Mouse (Mus musculus) kidney, embryonic 14.5 days (tissue): Measurements from ENCODE around the gene Tm4sf1. TPM values are rescaled to one million over a fixed set of nuclear protein-coding genes. Genes with fewer than 3 reads are reported as not detected.

Experiments
- ATAC-seq: fragments of 200-750 bp; cut with Nextera tagmentation; 2 replicates; pipeline ENCODE4 v1.8.0; 2017; ENCODE audit warnings: moderate number of reproducible peaks, mild to moderate bottlenecking, moderate TSS enrichment, moderate library complexity; ENCODE audit not compliant: low FRiP score, low TSS enrichment
- H3K27ac ChIP-seq: fragments of 300-500 bp; sonication (generic); 2 replicates; pipeline ENCODE4 v1.5.1; 2014; ENCODE audit warnings: low read depth, mild to moderate bottlenecking, low read length, moderate library complexity, mixed read lengths
- H3K27me3 ChIP-seq: fragments of 300-500 bp; sonication (generic); 2 replicates; pipeline ENCODE4 v1.6.1; 2014; ENCODE audit warnings: mild to moderate bottlenecking, low read length; ENCODE audit not compliant: control insufficient read depth, insufficient read depth
- H3K36me3 ChIP-seq: fragments of 300-500 bp; sonication (generic); 2 replicates; pipeline ENCODE4 v1.6.1; 2014; ENCODE audit warnings: low read length, mixed read lengths; ENCODE audit not compliant: control insufficient read depth, insufficient read depth
- H3K4me1 ChIP-seq: fragments of 300-500 bp; sonication (generic); 2 replicates; pipeline ENCODE4 v1.6.1; 2014; ENCODE audit warnings: low read length, mixed read lengths; ENCODE audit not compliant: control insufficient read depth, insufficient read depth
- H3K4me2 ChIP-seq: fragments of 300-500 bp; sonication (generic); replicated peaks from 2 replicates; pipeline ENCODE4 v1.6.1; 2014; ENCODE audit warnings: low read depth, mild to moderate bottlenecking, low read length
- H3K4me3 ChIP-seq: fragments of 300-500 bp; sonication (generic); 2 replicates; pipeline ENCODE4 v1.5.1; 2014; ENCODE audit warnings: mild to moderate bottlenecking, low read length
- H3K9ac ChIP-seq: fragments of 300-500 bp; sonication (generic); 2 replicates; pipeline ENCODE4 v1.6.1; 2014; ENCODE audit warnings: low read depth, mild to moderate bottlenecking, low read length, moderate library complexity
- H3K9me3 ChIP-seq: fragments of 300-500 bp; sonication (generic); 2 replicates; pipeline ENCODE4 v1.6.1; 2016; ENCODE audit warnings: low read length; ENCODE audit not compliant: control insufficient read depth
- WGBS: fragments of 180-500 bp; shearing (Covaris S2); extraction: QIAGEN DNeasy Blood & Tissue Kit; methylation state at CpG from one replicate; pipeline ENCODE4 v1.1.7; 2014; 5-methylcytosine and 5-hydroxymethylcytosine counted together
- polyA plus RNA-seq: library from polyadenylated mRNA; unstranded; fragments of >200 nt; fragmentation: Nextera tagmentation; extraction: Ambion mirVana; gene quantifications from 2 replicates; pipeline ENCODE4 v1.2.1, GENCODE M21; 2014

Gene Tm4sf1
- polyA plus RNA-seq, 1 experiment from 2014 or later: 175 TPM

DNA sequence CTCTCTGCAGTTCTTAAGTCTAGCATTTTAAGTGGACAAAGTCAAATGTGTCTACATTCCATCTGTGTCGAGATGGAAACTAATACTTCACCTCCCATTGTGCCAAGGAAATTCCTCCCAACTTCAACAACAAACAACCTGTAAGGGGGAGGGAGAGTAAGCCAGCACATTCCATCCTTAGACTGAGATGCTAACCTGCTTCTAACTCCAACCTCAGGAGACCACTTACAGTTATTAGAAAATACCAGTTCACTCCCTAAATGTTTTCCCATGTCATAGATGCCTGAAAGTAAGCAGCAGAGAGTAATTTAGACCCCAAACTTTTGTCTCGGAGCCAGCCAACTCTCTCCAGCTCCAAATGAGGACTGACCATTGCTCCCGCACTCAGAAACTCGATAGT is 7.9 kb downstream of the Tm4sf1 start:
- peak overlapping the region; percentile 89 for H3K27ac ChIP-seq
- peaks cover 12% of the 10 kb centered on the region for H3K4me1 ChIP-seq
- peak overlapping the region; percentile 33 for H3K4me2 ChIP-seq
- 17% methylated on average over 4 of the region's 4 CpGs for WGBS
- H3K9ac ChIP-seq: peak overlapping the region; percentile 52
- H3K36me3 ChIP-seq: no peaks in the 10 kb centered on the region; the same call in 1 of the 2 replicates
- peak overlapping the region; percentile 32 for H3K4me3 ChIP-seq
- peak; percentile 29; the same call in 1 of the 2 replicates for ATAC-seq
- H3K27me3 ChIP-seq: no peaks in the 10 kb centered on the region
- no peaks in the 10 kb centered on the region for H3K9me3 ChIP-seq

DNA sequence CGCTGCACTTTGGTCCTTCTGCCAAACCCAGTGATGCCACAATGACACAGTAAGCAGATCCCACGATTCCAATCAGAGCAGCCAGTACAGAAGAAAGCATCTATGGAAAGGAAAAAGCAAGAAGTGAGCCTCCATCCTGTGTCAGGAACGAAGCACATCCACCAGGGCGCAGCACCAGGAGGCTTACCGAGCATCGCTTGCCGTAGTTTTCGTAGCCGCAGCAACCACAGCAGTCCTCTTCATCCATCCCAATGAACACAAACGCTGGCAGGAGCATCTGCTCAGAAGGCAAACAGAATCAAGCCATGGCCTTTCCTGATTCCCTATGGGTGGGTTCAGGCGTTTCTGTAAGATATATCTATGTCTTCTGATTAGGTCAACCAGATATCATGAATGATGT is 9.0 kb downstream of the Tm4sf1 start:
- Histone ChIP-seq H3K4me2 (peak overlapping the region; percentile 33; the same call in 1 of the 2 replicates), H3K9ac (no peak overlapping the region), H3K27ac (no peak overlapping the region), H3K4me3 (peak overlapping the region; percentile 32; the same call in 1 of the 2 replicates), H3K4me1 (peaks cover 12% of the 10 kb centered on the region), H3K9me3 (no peaks in the 10 kb centered on the region), H3K36me3 (no peaks in the 10 kb centered on the region; the same call in 1 of the 2 replicates), H3K27me3 (no peaks in the 10 kb centered on the region)
- no peak for ATAC-seq
- WGBS: 78% methylated on average over 11 of the region's 11 CpGs

DNA sequence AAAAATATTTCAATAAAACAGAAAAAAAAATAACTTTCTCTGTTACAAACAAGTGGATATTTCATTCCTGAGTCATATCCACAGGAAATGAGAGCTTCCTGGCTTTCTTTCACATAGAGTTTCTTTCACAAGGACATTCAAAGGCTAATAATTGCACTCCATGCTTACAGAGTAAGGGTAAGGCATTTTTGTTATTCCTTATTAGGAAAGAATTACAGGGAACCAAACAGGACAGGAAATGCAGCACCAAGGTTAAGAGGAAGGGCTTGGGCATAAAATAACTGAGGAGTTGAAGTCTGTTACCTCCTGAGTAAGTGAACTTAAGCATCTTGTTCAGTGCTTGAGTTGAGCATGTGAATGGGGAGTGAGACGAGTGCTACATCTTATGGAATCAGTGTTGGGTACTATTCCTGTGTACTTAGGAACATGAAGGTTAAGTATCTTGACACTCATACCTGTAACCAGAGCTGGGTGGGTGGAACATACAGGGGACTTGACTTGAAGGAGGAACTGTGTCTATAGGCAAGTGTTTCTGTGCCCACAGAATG is 12.8 kb downstream of the Tm4sf1 start:
- H3K9ac ChIP-seq: no peak overlapping the region
- no peaks in the 10 kb centered on the region for H3K4me1 ChIP-seq
- no peaks in the 10 kb centered on the region for H3K9me3 ChIP-seq
- WGBS: 83% methylated on average over 1 of the region's 1 CpGs
- H3K27ac ChIP-seq: peak overlapping the region; percentile 68; the same call in 1 of the 2 replicates
- ATAC-seq: no peak
- H3K36me3 ChIP-seq: no peaks in the 10 kb centered on the region; the same call in 1 of the 2 replicates
- H3K4me3 ChIP-seq: no peak overlapping the region
- H3K27me3 ChIP-seq: no peaks in the 10 kb centered on the region
- no peak overlapping the region for H3K4me2 ChIP-seq

DNA sequence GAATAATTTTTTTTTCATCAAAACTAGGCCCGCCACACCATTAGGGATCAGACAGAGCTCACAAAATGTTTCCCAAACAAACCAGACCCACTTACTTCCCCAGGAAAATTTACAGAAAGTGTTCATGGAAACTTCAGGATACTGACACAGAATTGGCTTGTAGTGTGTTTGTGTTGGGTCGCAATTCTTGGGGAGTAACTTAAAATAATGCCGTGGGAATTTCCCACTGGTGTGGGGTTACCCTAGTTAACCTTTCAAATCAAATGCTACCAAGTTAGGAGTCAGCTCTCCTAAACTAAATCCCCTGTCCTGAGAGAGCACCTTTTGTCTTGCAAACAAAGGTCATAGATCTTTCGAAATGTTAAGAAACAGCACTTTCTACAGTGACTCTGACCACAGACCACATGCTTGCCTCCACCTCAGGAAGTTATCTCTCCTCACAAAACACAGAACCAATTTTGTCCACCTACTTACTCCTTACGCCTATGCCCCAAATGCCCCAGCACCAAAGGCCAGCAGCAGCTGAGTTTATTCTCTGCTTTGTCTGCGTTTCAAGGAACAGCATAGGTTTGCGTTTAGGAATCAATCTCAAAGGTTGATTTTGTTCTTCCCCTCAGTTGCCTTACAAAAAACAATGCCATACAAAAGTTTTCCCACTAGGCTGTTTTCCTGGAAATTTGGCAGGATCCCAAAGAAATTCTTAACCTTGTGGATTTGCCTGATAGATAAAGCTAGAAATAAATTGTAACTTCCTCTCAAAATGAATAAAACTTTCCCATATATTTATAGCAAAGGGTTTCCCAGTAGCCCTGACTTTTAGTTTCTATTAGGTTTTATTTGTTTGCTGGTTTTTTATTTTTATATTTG is 13.7 kb downstream of the Tm4sf1 start:
- Histone ChIP-seq H3K9ac (no peak overlapping the region), H3K4me2 (no peak overlapping the region), H3K4me3 (no peak overlapping the region), H3K4me1 (no peaks in the 10 kb centered on the region), H3K27me3 (no peaks in the 10 kb centered on the region), H3K27ac (peak overlapping the region; percentile 81), H3K36me3 (no peaks in the 10 kb centered on the region; the same call in 1 of the 2 replicates), H3K9me3 (no peaks in the 10 kb centered on the region)
- WGBS: 37% methylated on average over 7 of the region's 7 CpGs
- ATAC-seq: 0 out of 2 replicates have a peak, but pooled peaks have one; percentile 24

DNA sequence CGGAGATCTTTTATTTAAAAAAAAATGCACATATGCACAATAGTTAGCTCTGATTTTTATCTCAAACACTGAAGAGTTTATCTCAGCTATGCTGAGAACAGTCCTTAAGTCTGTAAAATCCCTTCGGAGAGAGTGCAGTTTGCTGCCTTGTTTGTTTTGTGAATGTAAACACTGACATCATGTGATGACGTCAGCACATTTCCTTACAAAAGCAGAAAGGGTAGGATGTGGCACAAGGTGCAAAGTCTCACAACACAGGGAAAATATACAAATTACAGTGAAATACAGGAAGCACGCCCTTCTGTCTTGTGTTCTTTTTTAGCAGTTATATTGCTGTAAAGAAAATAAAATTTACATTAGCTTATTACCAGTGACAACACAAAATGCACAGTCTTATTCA is 14.3 kb downstream of the Tm4sf1 start:
- H3K4me3 ChIP-seq: no peak overlapping the region
- H3K9ac ChIP-seq: no peak overlapping the region
- H3K27me3 ChIP-seq: no peaks in the 10 kb centered on the region
- 49% methylated on average over 4 of the region's 4 CpGs for WGBS
- H3K4me1 ChIP-seq: no peaks in the 10 kb centered on the region
- no peak overlapping the region for H3K4me2 ChIP-seq
- ATAC-seq: no peak
- peak overlapping the region; percentile 81; the same call in 1 of the 2 replicates for H3K27ac ChIP-seq
- H3K36me3 ChIP-seq: no peaks in the 10 kb centered on the region; the same call in 1 of the 2 replicates
- H3K9me3 ChIP-seq: no peaks in the 10 kb centered on the region

DNA sequence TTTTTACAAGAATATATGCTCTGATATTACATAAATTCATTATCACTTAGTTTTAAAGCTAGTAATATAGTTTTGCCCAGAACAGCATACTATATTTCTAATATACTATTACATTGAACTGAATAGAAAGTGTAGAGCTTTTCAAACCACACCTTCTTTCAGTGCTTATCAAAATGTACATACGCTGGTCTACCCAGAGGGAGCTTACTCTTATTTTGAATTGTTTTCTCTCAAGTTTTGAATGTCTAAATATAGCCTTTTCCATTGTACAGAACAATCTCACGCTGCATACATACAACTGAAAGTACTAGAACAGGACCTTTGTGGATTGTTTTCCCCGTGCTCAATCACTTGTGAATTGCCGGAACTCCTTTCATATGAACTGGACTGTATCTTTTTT is 23.6 kb downstream of the Tm4sf1 start:
- WGBS: 82% methylated on average over 4 of the region's 4 CpGs
- H3K9me3 ChIP-seq: no peaks in the 10 kb centered on the region
- H3K9ac ChIP-seq: no peak overlapping the region
- no peak overlapping the region for H3K4me2 ChIP-seq
- no peak overlapping the region for H3K4me3 ChIP-seq
- ATAC-seq: no peak
- H3K27ac ChIP-seq: no peak overlapping the region
- H3K4me1 ChIP-seq: no peaks in the 10 kb centered on the region
- no peaks in the 10 kb centered on the region for H3K27me3 ChIP-seq
- H3K36me3 ChIP-seq: no peaks in the 10 kb centered on the region

DNA sequence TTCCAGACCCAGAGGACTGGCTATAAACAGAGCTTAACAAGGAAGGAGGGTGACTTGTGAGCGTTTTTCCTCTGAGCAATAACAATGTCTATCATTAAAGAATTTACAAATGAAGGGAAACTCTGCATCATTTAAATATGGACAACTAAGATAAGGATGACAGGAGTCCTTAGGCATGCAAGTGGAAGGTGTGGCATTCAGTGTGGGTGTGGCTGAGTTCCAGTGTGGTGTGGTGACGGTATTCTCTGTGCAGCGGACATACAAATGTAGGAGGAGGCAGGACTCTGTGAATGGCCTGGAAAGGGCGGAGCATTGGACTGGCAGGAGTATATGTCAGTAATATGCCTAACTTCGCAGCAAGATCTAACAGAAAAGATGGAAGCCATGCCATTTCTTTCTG is 24.3 kb downstream of the Tm4sf1 start:
- Histone ChIP-seq H3K36me3 (no peaks in the 10 kb centered on the region), H3K9me3 (no peaks in the 10 kb centered on the region), H3K4me3 (no peak overlapping the region), H3K9ac (no peak overlapping the region), H3K4me1 (no peaks in the 10 kb centered on the region), H3K27ac (no peak overlapping the region), H3K4me2 (no peak overlapping the region), H3K27me3 (no peaks in the 10 kb centered on the region)
- 77% methylated on average over 5 of the region's 5 CpGs for WGBS
- no peak for ATAC-seq

DNA sequence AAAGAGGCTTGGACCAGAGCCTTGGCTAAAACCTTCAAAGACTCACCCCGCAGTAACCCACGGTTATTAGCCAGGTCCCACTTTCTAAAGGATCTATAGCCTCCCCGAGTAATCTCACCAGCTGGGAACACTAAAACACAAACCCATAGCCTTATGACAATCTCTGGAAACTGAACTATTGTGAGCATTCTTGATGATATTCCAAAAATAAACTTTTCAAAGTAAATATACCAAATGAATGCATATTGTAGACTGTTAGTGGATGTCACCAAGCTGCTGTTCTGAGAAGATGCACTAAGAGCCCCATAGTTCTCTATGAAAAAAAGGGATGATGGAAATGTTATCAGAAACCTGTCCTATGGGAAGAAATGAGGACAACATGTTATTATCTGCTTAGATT is 25.0 kb downstream of the Tm4sf1 start:
- no peak for ATAC-seq
- H3K27ac ChIP-seq: no peak overlapping the region
- WGBS: 76% methylated on average over 3 of the region's 3 CpGs

DNA sequence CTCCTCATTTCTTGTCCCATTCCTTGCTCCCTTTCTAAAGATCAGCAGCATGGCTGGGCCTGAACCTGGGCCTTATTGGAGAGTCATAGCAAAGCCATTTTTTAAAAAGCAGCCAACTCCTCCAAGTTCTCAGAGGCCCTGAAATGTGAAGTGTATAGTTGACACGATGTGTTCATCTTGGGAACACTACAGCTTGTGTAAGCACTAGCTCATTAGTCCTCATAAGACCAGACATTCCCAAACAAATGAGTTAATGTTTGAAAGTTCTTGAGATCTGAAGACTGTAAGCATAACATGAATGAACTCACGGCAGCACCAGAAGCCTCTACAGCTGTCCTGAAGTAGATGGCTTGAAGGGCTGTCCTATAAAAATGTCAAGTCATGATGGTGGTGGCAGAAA is 32.8 kb downstream of the Tm4sf1 start:
- WGBS: 55% methylated on average over 2 of the region's 2 CpGs
- H3K27me3 ChIP-seq: no peaks in the 10 kb centered on the region
- H3K27ac ChIP-seq: no peak overlapping the region
- H3K4me3 ChIP-seq: no peak overlapping the region
- H3K9ac ChIP-seq: no peak overlapping the region
- H3K9me3 ChIP-seq: no peaks in the 10 kb centered on the region
- H3K4me1 ChIP-seq: no peaks in the 10 kb centered on the region
- no peak for ATAC-seq
- no peak overlapping the region for H3K4me2 ChIP-seq
- no peaks in the 10 kb centered on the region for H3K36me3 ChIP-seq

More for the DNA sequence above, 25.0 kb downstream of the Tm4sf1 start:
- Histone ChIP-seq H3K9ac (no peak overlapping the region), H3K9me3 (no peaks in the 10 kb centered on the region), H3K4me2 (no peak overlapping the region), H3K36me3 (no peaks in the 10 kb centered on the region), H3K27me3 (no peaks in the 10 kb centered on the region), H3K4me1 (no peaks in the 10 kb centered on the region), H3K4me3 (no peak overlapping the region)
